Mouse (Mus musculus) CH12.LX (cell line): ENCODE measurements at regions not wholly inside any gene's neighbourhood (a gene's known extent, or its start where the extent isn't known, plus 50 kb on each side); places are given as distances from the start of the nearest gene placed in this dataset.

Experiments used
- BHLHE40 ChIP-seq: IDR thresholded peaks from 2 replicates; pipeline ENCODE4 v1.6.1; 2011; ENCODE audit warnings: mild to moderate bottlenecking, low read depth, low read length, improper control_type of control experiment
- E2F4 ChIP-seq: IDR thresholded peaks from 2 replicates; pipeline ENCODE4 v1.6.1; 2011; ENCODE audit warnings: low read depth, low read length, improper control_type of control experiment; ENCODE audit not compliant: insufficient replicate concordance
- JUND ChIP-seq: conservative IDR thresholded peaks from 2 replicates; pipeline ENCODE4 v1.6.1; 2011; ENCODE audit warnings: low read depth, low read length, improper control_type of control experiment
- MAZ ChIP-seq: IDR thresholded peaks from 2 replicates; pipeline ENCODE4 v1.6.1; 2012; ENCODE audit warnings: low read depth, mild to moderate bottlenecking, inconsistent platforms, low read length, improper control_type of control experiment, moderate library complexity
- MEF2A ChIP-seq: IDR thresholded peaks from 2 replicates; pipeline ENCODE4 v1.6.1; 2014; ENCODE audit warnings: low read depth, mild to moderate bottlenecking, inconsistent platforms, low read length, improper control_type of control experiment, borderline replicate concordance

- TF ChIP-seq MEF2A, result no peak
- no peak for TF ChIP-seq JUND
- no peak for TF ChIP-seq MAZ
- TF ChIP-seq E2F4, result no peak
- no peak for TF ChIP-seq BHLHE40
Observed at GRCm38 (mm10) chr17:79453825-79454224, 98.9 kb upstream of the Cdc42ep3 start.
